Mouse (Mus musculus) urinary bladder, postnatal 25 days (tissue): ENCODE data around the gene Armc7.
"Not testable (repeated sequence)": the region's sequence is repeated elsewhere in the genome, so short reads cannot be mapped to it uniquely, and the experiment has no call there.

Source experiments
- DNase-seq: peaks from one replicate; pipeline ENCODE4 v3.0.0; 2022; ENCODE audit warnings: low spot score

The Armc7 gene

DNA sequence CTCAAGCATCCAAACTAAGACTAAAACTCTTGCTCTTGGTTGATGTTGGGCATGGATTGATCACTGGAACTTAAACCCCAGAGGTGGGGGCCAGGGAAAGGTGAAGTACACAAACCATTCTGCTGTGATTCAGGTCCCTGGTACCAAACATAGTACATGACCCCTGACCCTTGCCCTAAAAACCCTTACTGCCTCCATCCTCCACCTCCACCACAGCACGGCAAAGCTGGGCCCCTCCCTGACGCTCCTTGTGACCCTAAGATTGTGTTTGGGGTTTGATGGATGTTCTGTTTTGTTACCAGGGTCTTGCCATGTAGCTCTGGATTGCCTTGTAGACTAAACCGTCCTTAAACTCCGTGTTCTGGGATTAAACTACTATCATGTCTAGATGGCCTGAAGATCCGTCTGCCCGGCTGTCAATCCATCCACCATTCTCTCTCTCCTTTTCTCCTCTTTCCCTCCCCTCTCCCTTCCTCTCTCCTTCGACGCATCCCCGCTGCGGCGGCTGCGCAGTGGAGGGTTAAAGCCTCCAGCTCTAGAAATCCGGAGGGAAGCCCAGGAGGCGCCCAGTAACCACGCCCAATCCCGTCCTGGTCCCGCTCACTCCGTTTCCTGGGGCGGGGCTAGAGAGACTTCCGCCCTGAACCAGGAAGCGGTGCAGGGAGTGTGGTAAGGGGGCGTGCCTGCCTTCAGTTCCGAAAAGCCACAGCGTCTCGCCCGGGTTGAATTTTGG is at the start of gene Armc7:
Gene Armc7 (plus strand): TSS at position 643 of the 733 bp plus-strand sequence.
- peak; percentile 91 for DNase-seq

DNA sequence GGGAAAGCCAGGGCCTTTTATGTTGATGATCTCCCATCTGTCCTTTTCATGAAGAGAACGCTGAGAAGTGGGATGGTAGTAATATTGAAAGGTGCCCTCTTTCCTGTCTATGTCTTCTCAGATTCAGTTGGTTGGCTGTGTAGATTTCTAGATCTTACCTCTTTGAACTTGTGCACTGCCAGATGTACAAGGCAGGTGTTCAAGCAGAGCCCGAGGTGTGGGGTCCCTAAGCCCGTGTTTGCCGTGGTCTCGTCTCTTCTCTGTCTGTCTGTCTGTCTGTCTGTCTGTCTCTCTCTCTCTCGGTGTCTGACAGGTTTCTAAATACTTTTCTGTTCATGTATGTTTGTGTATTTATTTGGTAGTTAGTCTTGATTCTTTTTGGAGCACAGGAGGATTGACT is 49.8 kb upstream of the Armc7 start:
- no peak for DNase-seq

DNA sequence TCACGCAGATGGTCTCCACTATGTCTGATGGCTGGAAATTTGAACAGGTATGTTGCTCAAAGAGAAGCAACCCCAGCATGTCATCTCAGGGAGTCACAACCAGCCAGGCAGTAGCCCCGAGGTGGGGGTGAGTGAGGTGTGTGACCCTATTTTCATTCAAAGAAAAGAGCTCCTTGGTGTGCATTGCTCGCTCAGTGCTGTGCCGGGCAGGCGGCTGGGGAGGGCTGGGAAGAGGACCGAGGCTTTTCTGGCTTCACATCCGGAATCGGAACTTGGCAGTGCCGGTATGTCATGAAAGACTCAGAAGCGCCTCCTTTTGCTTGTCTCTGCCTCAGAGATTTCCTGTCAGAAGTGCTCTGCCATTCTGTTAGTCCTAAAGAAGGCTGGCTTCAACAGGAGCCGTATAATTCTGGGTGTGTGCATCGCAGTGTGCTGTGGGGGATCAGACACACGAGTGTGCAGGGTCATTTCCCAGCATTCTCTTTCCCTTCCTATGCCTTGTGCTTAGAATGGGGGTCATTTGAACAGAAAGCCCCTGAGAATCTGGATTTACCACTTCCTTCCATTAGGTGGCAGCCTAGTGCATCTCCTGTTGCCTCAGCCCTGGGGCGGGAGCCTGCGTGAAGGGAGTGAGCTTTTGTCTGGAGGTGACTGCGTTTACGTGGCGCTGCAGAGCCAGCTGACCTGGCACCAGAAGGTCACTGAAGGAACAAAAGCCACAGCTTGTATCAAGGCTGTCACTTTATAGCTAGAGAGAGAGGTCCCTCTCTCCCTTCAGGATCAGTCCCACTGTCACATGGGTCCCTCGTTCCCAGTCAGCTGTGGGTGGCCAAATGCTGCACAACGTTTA is 47.8 kb upstream of the Armc7 start:
- DNase-seq = peak; percentile 41

DNA sequence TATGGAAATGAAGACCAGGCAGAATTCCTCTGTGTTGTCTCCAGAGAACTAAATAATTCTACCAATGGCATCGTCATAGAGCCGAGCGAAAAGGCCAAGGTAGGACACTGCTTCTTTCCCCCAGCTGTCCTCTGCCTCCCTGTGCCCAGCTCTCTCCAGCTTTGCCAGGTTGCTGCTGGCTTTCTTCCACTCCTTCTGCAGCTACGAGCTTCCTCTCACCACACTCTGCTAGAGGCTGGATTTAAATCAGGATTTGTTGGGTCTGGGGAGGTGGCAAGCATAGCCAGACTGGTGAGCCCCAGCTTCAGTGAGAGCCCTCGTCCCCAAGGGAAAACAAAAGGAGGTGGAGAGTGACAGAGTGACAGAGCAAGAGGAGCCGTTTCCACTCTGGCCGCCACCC is 46.2 kb upstream of the Armc7 start:
- no peak for DNase-seq

DNA sequence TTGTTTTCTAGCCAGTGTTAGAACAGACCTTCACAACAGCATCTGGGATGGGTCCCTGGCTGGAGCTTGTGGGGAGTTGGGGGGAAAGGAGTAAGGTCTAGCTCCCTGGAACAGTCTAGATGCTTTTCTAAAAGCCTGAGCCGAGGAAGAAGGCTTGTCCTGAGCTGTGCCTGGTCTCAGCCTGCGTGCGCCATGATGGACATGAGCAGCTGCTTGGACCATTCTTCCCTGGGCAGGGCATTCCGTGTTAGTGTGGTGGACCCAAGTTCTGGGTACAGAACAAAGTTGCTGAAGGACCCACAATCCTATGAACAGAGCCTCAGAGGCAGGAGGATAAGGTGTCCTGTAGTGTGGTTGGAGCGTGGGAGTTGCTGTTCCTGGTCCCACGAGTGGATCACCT is 44.9 kb upstream of the Armc7 start:
- DNase-seq = no peak

DNA sequence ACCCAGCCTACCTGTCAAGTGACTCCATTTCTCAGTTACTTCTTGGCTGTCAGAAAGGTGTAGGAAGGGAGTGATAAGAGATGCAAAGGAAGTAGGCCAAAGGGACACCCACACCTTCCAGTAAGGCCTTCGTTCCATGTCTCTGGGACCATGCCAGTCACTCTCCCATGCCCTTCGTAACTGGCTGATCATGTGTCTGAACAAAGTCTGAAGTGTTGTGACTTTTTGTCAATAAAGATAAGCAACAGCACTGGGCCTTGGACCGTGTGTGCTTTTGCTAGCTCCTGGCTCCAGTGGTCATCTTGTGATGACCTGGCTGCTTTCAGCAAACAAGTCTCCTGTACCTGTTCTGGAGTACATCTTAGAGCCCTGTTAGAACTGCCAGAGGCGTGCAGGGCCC is 42.7 kb upstream of the Armc7 start:
- DNase-seq = no peak

DNA sequence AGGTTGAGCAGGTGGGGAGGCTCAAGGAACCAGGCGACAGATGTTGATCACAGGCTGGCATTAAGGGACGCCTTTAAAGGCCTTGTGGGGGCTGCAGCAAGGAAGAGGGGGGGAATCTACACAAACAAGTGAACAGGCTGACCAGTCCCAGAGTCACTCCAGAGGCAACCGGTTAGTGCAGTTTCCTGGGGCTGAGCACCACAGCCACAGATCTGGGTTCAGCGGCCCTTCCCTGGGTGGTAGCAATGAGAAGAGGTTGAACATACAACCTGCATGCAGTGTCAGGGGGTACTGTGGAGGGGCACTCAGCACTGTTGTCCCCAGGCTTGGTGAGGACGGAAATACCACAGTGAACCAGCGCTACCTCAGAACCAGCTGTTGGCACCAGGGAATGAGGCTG is 42.1 kb upstream of the Armc7 start:
- DNase-seq = no peak

DNA sequence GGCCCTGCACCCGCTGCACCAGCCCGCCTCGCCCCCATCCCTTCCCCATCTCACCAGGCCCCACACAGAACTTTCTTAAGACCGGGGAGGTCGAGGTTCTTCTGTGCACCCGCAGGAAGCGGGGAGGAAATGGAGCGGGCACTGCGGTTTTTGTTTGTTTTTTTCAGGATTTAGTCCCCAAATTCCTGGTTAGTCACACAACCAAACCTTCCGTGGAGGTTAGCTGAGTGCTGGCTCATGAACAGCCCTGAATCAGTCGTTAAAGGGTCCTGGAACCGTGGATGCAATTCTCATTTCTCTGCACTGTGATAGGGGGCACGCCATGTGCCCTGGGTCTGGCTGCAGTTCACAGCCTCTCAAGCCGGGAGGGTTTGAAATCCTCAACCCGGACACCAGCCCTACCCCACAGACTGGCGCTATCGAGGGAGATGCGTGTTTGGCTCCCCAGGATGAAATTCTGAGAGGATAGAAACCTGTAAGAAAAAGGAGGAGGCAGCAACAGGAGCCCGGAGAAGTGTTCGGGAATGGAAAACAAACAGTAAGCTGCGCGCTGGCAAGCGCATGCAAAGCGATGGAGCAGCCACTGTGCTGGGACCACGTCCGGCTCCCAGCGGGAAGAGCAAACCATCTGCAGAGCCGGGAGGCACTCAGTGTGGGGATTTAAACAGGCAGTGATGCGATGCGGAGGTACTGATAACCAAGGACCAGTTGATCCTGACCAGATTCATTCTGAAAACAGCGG is 39.7 kb upstream of the Armc7 start:
- DNase-seq = no peak

DNA sequence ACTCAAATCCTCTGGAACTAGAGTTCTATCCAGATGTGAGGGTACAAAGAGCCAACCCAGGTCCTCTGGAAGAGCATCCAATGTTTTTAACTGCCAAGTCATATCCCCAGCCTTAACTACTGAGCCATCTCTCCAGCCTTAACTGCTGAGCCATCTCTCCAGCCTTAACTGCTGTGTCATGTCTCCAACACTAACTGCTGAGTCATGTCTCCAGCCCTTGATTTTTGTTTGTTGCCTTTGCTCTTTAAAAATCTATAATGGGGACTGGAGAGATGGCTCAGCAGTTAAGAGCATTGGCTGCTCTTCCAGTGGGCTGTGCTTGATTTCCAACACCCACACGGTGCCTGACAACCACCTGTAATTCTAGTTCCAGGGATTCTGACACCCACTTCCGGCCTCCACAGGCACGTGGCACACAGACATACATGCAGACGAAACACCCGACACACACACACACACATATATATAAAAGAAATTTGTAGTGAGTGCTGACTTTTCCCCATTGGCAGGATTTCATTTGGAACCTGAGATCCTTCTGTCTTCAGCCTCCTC is 37.8 kb upstream of the Armc7 start:
- no peak for DNase-seq

DNA sequence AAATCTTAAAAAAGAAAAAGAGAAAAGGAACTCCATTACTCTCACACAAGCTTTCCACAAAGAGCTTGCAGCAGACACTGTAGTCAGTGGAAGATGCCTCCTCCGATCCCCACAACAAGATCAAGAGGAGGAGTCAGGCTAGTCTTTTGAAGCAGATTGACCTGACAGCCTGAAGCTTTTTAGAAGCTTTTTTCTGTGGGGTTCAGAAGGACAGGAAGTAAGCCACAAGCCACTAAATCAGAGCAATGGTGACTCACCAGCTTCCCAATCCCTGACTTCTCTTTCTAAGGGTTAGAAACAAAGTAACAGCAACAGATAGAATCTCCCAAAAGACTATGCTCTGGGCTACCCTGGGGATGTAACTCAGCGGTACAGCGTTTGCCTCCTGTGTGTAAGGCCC is 36.1 kb upstream of the Armc7 start:
- no peak for DNase-seq

DNA sequence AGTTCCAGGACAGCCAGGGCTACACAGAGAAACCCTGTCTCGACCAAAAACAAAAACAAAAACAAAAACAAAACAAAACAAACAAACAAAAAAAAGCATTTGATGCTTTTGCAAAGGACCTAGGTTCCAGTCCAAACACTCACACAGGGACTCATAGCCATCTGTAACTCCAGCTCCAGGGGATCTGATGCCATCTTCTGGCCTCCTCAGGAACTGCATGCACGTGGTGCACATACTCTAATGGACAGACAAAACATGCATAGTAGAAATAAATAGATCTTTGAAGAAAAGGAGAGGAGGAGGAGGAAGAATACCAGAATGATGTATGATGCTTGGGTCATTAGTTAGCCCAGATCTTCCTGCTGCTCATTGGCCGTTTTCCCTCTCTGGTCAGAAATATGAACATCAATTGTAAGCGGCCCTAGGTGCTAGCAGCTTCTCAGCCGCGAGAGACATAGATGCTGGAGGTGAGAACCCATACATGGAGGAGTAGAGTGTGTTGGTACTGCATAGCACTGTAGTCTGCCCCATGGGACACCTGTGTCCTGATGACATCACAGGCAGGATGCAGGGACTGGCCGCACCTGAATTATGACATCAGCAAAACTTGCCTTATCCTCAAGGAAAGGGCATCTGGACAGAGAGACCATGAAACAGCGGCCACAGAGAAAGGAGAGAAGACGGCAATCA is 35.4 kb upstream of the Armc7 start, which contains the start of gene Trim80:
Gene Trim80 (plus strand): TSS at position 640 of the 690 bp plus-strand sequence.
- DNase-seq = no peak

DNA sequence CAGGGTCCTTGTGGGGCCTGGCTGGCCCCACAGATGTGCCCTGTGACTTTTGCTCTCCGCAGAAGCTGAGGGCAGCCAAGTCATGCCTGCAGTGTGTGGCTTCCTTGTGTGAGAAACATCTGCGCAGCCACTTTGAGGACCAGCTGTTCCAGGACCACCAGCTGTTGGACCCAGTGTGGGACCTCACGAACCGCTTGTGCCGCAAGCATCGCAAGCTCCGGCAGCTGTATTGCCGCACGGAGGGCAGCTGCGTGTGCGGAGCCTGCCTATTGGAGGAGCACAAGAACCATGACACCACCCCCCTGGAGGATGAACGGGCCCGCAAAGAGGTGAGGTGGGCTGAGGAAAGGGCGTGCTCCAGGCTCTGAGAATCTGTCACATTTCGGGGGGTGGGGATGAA is 34.0 kb upstream of the Armc7 start:
- DNase-seq = no peak

DNA sequence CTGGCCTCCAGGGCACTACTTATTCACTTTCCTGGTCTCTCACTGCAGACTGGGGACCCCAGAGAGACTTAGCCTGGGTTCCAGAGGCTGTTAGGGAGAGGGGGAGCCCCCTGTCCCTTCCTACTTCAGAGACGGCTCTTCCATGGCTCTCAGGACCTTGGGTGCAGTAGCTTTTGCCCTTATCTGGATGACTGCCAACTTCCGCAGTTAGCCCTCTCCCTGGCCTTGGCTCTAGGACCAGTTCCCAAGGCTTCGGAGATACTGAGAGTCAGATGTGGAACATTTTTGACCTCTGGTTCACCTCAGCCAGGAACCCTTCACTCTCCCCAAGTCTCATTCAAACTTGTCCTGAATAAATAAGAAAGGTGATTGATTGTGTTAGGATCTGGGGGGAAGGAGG is 28.6 kb upstream of the Armc7 start:
- no peak for DNase-seq

DNA sequence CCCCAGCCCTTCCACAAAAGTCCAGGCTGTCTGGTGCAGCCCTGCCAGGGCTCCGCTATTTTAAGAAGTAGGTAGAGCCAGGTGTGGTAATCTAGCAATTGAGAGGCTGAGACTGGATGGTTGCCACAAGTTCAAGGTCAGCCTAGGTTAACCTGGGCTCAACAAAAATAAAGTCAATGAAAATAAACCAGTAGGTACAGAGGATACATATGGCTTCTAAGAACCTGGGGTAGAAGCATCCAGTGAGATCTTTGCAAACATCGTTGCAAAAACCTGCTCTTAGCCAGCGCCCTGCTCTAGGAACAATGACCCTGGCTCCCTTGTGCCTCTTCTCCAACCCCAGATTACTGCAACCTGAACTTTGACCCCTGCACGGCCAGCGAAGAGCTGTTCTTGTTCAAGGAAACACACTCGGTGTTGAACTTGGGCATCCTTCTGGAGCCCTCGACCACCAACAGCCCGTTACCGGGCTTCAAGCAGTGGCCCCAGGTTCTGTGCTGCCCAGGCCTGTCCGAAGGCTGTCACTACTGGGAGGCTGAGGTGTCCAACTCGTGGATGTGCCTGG is 28.1 kb upstream of the Armc7 start:
- no peak for DNase-seq

DNA sequence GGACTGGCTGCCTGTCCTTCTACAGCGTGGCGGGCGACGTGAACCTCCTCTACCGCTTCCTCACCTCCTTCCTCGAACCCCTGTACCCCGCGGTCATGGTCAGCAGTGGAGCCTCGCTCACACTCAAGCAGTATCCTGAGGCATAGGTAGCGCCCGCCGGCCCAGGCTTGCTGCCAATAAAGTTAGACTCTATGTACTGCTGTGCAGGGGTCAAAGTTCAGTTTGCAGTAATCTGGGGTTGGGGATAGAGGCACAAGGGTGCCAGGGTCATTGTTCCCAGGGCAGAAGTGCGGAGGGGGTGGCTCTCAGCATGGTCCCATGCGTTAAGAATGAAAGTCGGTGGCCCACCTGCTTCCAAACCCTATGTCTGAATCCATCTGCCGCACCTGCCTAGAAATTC is 27.4 kb upstream of the Armc7 start:
- no peak for DNase-seq

DNA sequence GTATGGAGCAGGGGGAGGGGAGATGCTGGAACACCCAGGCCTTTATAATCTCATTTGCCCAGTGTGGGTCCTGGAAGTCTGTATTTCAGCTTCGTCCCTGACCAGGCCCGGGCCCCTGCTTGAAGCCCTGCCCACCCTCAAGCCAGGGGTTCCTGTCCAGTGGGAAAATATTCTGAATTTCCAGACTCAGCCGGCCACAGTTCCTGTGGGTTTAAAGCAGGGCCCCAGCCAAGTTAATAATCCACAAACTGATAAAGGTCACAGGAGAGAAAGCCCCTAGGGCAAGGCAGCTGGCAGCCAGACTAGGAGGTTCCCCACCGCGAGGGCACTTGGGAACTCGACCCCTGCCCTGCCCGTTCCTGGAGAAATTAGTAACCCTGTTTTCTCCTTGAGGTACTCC is 26.5 kb upstream of the Armc7 start:
- no peak for DNase-seq

DNA sequence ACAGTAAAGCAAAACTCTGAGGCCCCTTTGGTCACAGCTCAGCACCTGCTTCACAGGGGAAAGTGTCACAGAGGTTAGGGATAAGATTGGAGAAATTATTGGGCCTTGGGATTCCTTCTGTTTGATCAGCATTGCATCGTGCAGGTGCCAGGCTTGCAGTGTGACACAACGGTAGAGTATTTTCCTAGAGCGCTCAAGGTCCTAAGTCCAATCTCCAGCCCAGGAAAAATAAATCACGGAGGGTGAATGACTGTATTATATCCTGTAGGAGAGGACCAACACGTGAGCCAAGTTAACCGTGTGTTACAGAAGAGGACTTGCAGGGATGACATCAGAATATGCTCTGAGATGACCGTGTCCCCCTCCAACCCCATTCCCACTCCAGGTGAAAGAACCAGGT is 25.3 kb upstream of the Armc7 start:
- no peak for DNase-seq

DNA sequence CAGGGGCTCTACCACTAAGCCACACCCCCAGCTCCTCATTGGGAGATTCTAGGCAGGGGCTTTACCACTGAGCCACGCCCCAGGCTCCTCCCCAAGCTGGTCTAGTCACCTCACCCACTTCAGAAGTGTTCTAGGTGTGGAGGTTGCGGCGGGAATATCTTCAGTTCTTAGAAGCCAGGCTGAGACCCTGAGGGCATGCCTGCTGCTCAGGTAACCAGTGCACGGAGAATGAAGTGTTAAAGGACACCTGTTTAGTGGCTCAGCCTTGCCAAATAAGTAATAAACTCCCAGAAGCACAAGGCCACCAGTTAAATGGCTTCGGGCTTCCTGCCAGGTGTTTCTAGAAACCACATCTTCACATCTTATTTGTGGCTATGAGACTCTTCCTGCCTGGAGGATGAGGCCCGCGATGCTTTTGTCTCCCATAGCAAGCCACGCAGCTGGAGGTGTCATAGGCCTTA is 23.7 kb upstream of the Armc7 start:
- no peak for DNase-seq

DNA sequence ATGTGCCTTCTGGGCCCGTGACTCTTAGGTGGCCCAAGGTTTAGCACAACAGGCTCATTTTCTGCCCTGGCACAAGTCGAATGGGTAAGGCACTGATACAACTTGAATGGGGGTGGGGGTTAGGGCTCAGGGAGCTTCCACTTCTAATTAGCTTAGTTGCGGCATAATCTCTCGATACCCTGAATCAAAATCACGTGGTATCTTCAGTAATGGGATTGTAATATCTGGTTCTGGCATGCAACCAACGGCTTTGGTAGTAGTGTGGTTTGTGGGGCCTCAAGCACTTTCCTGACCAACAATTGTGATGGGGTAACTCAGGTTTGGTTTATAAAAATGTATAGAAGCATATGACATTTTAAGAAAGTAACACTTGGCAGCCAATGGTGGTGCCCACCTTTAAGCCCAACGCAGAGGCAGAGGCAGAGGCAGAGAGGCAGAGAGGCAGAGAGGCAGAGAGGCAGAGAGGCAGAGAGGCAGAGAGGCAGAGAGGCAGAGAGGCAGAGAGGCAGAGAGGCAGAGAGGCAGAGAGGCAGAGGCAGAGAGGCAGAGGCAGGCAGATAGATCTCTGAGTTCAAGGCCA is 23.1 kb upstream of the Armc7 start:
- no peak for DNase-seq

DNA sequence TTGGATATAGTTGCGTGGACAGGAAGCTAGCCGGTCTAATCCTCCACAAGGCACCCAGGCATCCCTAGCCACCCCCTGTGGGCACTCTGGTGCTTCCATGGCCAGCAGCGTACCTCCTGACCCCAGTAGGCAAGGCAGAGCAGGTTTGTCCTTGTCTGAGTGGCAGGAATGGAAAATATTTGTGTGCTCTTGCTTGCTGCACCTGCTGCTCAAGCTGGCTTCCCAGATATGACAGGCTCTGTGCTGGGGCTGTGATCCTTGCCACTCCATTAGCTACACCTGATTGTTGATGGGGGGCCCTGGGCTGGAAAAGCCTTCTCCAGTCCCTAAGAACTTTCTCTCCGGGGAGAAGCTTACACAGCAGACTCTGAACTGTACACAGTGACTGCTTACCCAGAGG is 22.2 kb upstream of the Armc7 start:
- DNase-seq = no peak

DNA sequence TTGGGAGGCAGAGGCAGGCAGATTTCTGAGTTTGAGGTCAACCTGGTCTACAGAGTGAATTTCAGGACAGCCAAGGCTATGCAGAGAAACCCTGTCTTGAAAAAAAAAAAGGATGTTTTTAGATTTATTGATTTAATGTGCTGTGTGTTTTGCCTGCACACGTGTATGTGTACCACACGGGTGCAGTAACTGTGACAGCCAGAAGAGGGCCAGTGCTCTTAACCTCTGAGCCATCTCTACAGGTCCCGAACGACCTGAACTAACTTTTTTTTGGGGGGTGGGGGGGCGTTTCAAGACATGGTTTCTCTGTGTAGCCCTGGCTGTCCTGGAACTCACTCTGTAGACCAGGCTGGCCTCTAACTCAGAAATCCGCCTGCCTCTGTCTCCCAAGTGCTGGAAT is 20.6 kb upstream of the Armc7 start:
- not testable (repeated sequence) for DNase-seq
